Mouse (Mus musculus) G1E (cell line): ENCODE measurements around the gene Wdr83.

ENCODE experiments used
- CTCF ChIP-seq: IDR thresholded peaks from 2 replicates; pipeline ENCODE4 v1.5.1; 2012; ENCODE audit warnings: low read depth, low read length, inconsistent platforms, mixed read lengths
- POLR2AphosphoS5 ChIP-seq: IDR thresholded peaks from 2 replicates; pipeline ENCODE4 v1.6.1; 2012; ENCODE audit warnings: low read depth, low read length, inconsistent platforms; ENCODE audit not compliant: insufficient replicate concordance

DNA sequence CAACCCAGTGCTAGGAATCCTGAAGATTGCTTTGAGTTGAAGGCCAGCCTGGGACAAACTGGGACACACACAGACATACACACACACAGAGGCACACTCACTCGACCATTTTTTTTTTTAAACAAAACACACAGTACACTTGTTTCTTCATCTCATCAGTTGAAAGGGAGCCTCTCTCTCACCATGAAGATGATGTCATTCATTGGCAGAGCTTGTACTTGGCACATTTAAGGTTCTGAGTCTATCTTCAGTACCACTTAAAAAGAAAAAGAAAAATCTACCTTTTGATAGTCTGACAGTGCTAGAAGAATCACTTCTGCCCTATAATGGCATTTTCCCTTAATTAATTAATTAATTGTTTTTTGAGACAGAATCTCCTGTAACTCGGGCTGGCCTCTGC is 7.7 kb upstream of the Wdr83 start:
- TF ChIP-seq POLR2AphosphoS5, result no peak
- no peak for TF ChIP-seq CTCF
